10 mouse cellular contexts compared by ENCODE assay signal in genomic region chr1:168056479-168056878, GRCm38 (mm10).
A peak's percentile ranks its signal among the peaks of the same experiment; 100 is the strongest.
DNase-seq lines count a peak whose midpoint lies in the region; ATAC-seq and TF ChIP-seq lines count a peak whose summit lies in the region.
"Had no signal": no experiment of that assay in that cellular context is flagged by ENCODE, and none has a peak within 500 bp of the region (broad histone marks: within the 10 kb centered on the region; RNA-seq: fewer than 3 reads in every experiment).

No protein-coding gene starts in this region.

- no peaks in the 10 kb centered on the region for H3K9me3 ChIP-seq in forebrain, embryonic 10.5 days
- no peaks in the 10 kb centered on the region for H3K9me3 ChIP-seq in forebrain, postnatal 0 days (ENCODE audit: low read length)
- H3K9me3 ChIP-seq in kidney, embryonic 15.5 days (replicated peaks) = no peaks in the 10 kb centered on the region
- H3K9me3 ChIP-seq in limb, embryonic 10.5 days (replicated peaks) = no peaks in the 10 kb centered on the region

- DNase-seq in forebrain, embryonic 10.5 days (ENCODE audit: extremely low spot score, low spot score) = no peak
- DNase-seq in forebrain, postnatal 0 days = no peak
- no peak for DNase-seq in kidney, postnatal 10 days
- DNase-seq in embryo, embryonic 10 days (ENCODE audit: low spot score) = peak; percentile 32
- no peak for DNase-seq in limb, embryonic 10.5 days (ENCODE audit: low spot score)
- DNase-seq in frontal cortex, postnatal 25 days (ENCODE audit: low spot score in 2 of 2) = no peak
- no peak for DNase-seq in cerebellum, postnatal 14 days
- DNase-seq: left cerebral cortex, postnatal 4 days had no signal

- no peaks in the 10 kb centered on the region for H3K36me3 ChIP-seq in forebrain, embryonic 10.5 days (replicated peaks)
- H3K36me3 ChIP-seq in forebrain, postnatal 0 days (ENCODE audit: insufficient read depth) = no peaks in the 10 kb centered on the region
- H3K36me3 ChIP-seq in kidney, embryonic 15.5 days = no peaks in the 10 kb centered on the region
- no peaks in the 10 kb centered on the region for H3K36me3 ChIP-seq in limb, embryonic 10.5 days

- peak overlapping the region; percentile 16; the same call in 1 of the 2 replicates for H3K4me3 ChIP-seq in forebrain, embryonic 10.5 days
- no peak overlapping the region for H3K4me3 ChIP-seq in forebrain, postnatal 0 days (ENCODE audit: low read depth, low read length)
- H3K4me3 ChIP-seq in kidney, embryonic 15.5 days (replicated peaks) = no peak overlapping the region
- H3K4me3 ChIP-seq in limb, embryonic 10.5 days = no peak overlapping the region

- 10% methylated on average over 6 of the region's 7 CpGs for WGBS in forebrain, embryonic 10.5 days
- WGBS in forebrain, postnatal 0 days = 8% methylated on average over 5 of the region's 7 CpGs
- 0% methylated on average over 7 of the region's 7 CpGs for WGBS in kidney, embryonic 15.5 days
- WGBS in limb, embryonic 10.5 days = 4% methylated on average over 7 of the region's 7 CpGs

- H3K4me1 ChIP-seq in forebrain, embryonic 10.5 days = peaks cover 18% of the 10 kb centered on the region
- H3K4me1 ChIP-seq in forebrain, postnatal 0 days (ENCODE audit: insufficient read depth) = no peaks in the 10 kb centered on the region
- peaks cover 4% of the 10 kb centered on the region; the same call in 1 of the 2 replicates for H3K4me1 ChIP-seq in kidney, embryonic 15.5 days
- peaks cover 5% of the 10 kb centered on the region; the same call in 1 of the 2 replicates for H3K4me1 ChIP-seq in limb, embryonic 10.5 days

- no peak for TF ChIP-seq CTCF in forebrain, postnatal 0 days (IDR thresholded peaks at IDR 0.05; ENCODE audit: low read depth)

- peak overlapping the region; percentile 62; the same call in 1 of the 2 replicates for H3K27ac ChIP-seq in forebrain, embryonic 10.5 days
- no peak overlapping the region for H3K27ac ChIP-seq in forebrain, postnatal 0 days (ENCODE audit: low read depth, low read length)
- H3K27ac ChIP-seq in kidney, embryonic 15.5 days = no peak overlapping the region
- H3K27ac ChIP-seq in limb, embryonic 10.5 days = peak overlapping the region; percentile 19; the same call in 1 of the 2 replicates
- H3K27ac ChIP-seq: macrophage had no signal

- H3K27me3 ChIP-seq in forebrain, embryonic 10.5 days (ENCODE audit: poor library complexity, severe bottlenecking) = no peaks in the 10 kb centered on the region
- H3K27me3 ChIP-seq in forebrain, postnatal 0 days (ENCODE audit: insufficient read depth, low read length) = no peaks in the 10 kb centered on the region
- H3K27me3 ChIP-seq in kidney, embryonic 15.5 days = no peaks in the 10 kb centered on the region
- no peaks in the 10 kb centered on the region for H3K27me3 ChIP-seq in limb, embryonic 10.5 days (ENCODE audit: low read depth, poor library complexity, severe bottlenecking)

- ATAC-seq in forebrain, postnatal 0 days = no peak
- ATAC-seq in kidney, embryonic 15.5 days (replicated peaks; ENCODE audit: low FRiP score) = no peak

- no peak overlapping the region for H3K9ac ChIP-seq in forebrain, postnatal 0 days
- no peak overlapping the region for H3K9ac ChIP-seq in kidney, embryonic 15.5 days

- H3K4me2 ChIP-seq in forebrain, postnatal 0 days (ENCODE audit: low read depth) = no peak overlapping the region
- peak overlapping the region; percentile 38 for H3K4me2 ChIP-seq in kidney, embryonic 15.5 days

Comparison
In these comparisons a context has a peak if more than half of its experiments do, and no peak if none do; other contexts are left out.
1. H3K27ac ChIP-seq: peak in forebrain, embryonic 10.5 days (single experiment) and limb, embryonic 10.5 days (single experiment); none in forebrain, postnatal 0 days (single experiment) and kidney, embryonic 15.5 days (single experiment).